Mouse (Mus musculus) mouse embryonic stem cell (cell line): ENCODE data around the gene Olfr1396.
"Not testable (repeated sequence)": the region's sequence is repeated elsewhere in the genome, so short reads cannot be mapped to it uniquely, and the experiment has no call there.

ENCODE experiments used
- in situ Hi-C, 2 experiments: fragments of 300-500 bp; cut with MboI; formaldehyde crosslinking; loops; 1 replicate in 1 of 2; 3 replicates in 1 of 2; pipeline ENCODE4 v1.14.3; 2019 to 2020; ENCODE audit warnings: low sequenced_read_pairs in 2 of 2, low pct_unique_long_range_greater_than_20kb in 1 of 2, mixed read lengths in 1 of 2; ENCODE audit not compliant: unreplicated experiment in 1 of 2

Gene Olfr1396

GRCm38 (mm10) chr11:49076001-49076757, 38.5 kb downstream of the Olfr1396 start, which contains the start of gene Ifi47:
TSS of gene Ifi47 (plus strand) at chr11:49076587.
- in situ Hi-C loops = loop anchor here in 1 of 2 experiments (25.0 kb wide), 1 partner anchor 189 kb away; no protein-coding TSS in a partner anchor

DNA sequence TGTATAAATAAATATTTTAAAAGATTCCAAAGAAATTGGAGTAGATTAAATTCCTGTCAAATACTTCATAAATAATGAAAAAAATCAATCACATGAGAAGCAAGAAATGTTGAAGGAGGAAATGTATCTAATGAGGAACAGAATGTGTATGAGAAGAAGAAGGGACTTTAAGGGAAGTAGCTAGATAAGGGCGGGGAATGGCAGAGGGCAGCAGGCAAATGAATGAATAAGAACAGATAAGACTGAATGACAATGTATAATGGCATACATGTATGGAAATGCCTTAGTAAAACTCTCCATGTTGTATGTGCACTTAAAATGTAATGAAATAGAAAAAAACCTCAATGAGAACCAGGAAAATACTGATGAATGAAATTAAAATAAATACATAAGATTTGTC, 46.3 kb downstream of the Olfr1396 start:
- in situ Hi-C loops = no loop called here

GRCm38 (mm10) chr11:49063713-49064469, 50.8 kb downstream of the Olfr1396 start, which contains the start of gene Tgtp2:
TSS of gene Tgtp2 (minus strand) at chr11:49064206.
- in situ Hi-C loops = not testable (repeated sequence)

GRCm38 (mm10) chr11:49061865-49062264, 52.8 kb downstream of the Olfr1396 start:
- in situ Hi-C loops = not testable (repeated sequence)

- in situ Hi-C loops = not testable (repeated sequence)
Observed at GRCm38 (mm10) chr11:49060061-49060460, 54.6 kb downstream of the Olfr1396 start.
